Mouse (Mus musculus): ENCODE results near the gene Tmem205. TPM values are rescaled to one million over a fixed set of nuclear protein-coding genes. Genes with fewer than 3 reads are reported as not detected.

Gene Tmem205
- total and polyA plus RNA-seq, 3 experiments = 65.5 to 129 (median 71.8) TPM

DNA sequence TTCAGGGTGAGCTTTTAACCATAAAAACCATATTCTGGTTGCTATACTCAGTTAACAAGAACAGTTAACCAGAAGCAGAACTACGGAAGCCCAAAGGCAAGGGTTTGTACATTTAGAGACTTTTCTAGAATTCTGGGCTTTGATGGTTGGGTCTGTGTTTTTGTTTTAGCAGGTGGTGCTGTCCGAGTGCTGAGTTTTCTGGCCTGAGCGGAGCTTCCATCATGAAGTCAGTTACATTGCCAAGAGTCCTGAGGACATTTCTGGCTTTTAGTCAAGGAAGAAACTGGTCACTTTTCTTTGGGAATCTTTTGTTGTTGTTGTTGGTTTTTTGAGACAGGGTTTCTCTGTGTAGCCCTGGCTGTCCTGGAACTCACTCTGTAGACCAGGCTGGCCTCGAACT, 23.3 kb downstream of the Tmem205 start:
- intact Hi-C loops (cut with DNase I) = no loop called here
- WGBS = 70% methylated on average over 4 of the region's 4 CpGs
- no peaks in the 10 kb centered on the region for H3K79me2 ChIP-seq (replicated peaks; ENCODE audit: control insufficient read depth, insufficient read depth, low read length)
- H3K9ac ChIP-seq (ENCODE audit: low read depth, low read length) = no peak overlapping the region
- no peak for DNase-seq
- peaks cover 1% of the 10 kb centered on the region for H3K4me1 ChIP-seq (ENCODE audit: control insufficient read depth, insufficient read depth, low read length)
- TF ChIP-seq EP300 (IDR thresholded peaks at IDR 0.05; ENCODE audit: insufficient read depth, low read depth, low read length) (no peak), CTCF (IDR thresholded peaks at IDR 0.05) (no peak), POLR2A (IDR thresholded peaks at IDR 0.05; ENCODE audit: insufficient read depth, low read depth, low read length) (no peak)
- no peak overlapping the region for H3K27ac ChIP-seq
- no peak overlapping the region for H3K4me3 ChIP-seq
- H3K27me3 ChIP-seq (ENCODE audit: control insufficient read depth, insufficient read depth, low read length) = no peaks in the 10 kb centered on the region
- H3K36me3 ChIP-seq (ENCODE audit: control insufficient read depth, insufficient read depth, low read length) = no peaks in the 10 kb centered on the region

DNA sequence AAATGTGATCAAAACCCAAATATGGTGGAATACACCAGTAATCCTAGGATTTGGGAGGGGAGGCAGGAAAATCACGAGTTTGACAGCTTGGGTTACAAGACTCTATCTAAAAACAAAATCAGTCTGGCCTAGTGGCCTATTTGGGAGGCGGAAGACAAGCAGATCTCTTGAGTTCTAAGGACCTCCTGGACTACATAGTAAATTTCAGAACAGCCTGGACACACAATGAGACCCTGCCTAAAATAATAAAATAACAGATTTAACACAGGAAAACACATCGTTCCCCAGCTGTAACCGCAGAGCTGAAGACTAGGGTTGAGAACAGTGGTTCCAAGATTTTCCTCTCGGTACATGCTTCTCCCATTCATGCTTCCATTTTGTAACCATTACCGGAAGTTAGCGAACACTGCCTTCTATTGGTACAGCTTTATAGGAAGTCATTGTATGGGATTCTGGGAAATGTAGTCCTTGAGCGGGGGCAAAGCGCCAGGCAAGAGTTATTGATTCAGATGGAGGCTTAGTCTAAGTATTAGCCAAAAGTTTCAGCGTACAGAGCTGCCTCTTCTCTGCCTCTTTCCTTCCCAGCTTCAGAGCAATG, 26.0 kb downstream of the Tmem205 start:
- 11% methylated on average over 10 of the region's 10 CpGs for WGBS
- no peak overlapping the region for H3K9ac ChIP-seq (ENCODE audit: low read depth, low read length)
- peak; percentile 57; the same call in 1 of the 2 replicates for TF ChIP-seq POLR2A (IDR thresholded peaks at IDR 0.05; ENCODE audit: insufficient read depth, low read depth, low read length)
- TF ChIP-seq CTCF (IDR thresholded peaks at IDR 0.05) = peak; percentile 69
- no peak for TF ChIP-seq EP300 (IDR thresholded peaks at IDR 0.05; ENCODE audit: insufficient read depth, low read depth, low read length)
- no peaks in the 10 kb centered on the region for H3K79me2 ChIP-seq (replicated peaks; ENCODE audit: control insufficient read depth, insufficient read depth, low read length)
- H3K27ac ChIP-seq = no peak overlapping the region
- H3K4me1 ChIP-seq (ENCODE audit: control insufficient read depth, insufficient read depth, low read length) = peaks cover 1% of the 10 kb centered on the region
- no peaks in the 10 kb centered on the region for H3K36me3 ChIP-seq (ENCODE audit: control insufficient read depth, insufficient read depth, low read length)
- no peaks in the 10 kb centered on the region for H3K27me3 ChIP-seq (ENCODE audit: control insufficient read depth, insufficient read depth, low read length)
- peak; percentile 62 to 68 for DNase-seq
- intact Hi-C loops (cut with DNase I) = no loop called here
- H3K4me3 ChIP-seq = peak overlapping the region; percentile 51

DNA sequence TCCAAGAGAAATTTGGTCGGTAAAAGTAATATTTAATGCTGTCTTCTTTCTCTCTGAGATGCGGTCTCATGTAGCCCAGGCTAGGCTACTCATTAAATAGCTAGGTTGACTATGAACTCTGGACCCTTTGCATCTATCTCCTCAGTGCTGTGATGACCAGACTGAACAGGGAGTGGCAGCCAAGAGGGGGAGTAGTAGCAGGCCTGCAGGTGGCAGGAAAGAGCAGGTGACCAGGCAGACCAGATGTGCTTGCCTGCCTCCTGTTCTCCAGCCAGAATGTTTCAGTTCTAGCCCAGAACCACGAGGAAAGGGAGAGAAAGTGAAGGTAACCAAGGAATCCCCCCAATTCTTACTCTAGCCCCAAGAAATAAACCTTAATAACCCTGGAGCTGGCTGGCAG, 38.1 kb downstream of the Tmem205 start:
- DNase-seq = no peak
- no peaks in the 10 kb centered on the region for H3K36me3 ChIP-seq (ENCODE audit: control insufficient read depth, insufficient read depth, low read length)
- 64% methylated on average over 3 of the region's 3 CpGs for WGBS
- H3K27me3 ChIP-seq (ENCODE audit: control insufficient read depth, insufficient read depth, low read length) = no peaks in the 10 kb centered on the region
- TF ChIP-seq CTCF (IDR thresholded peaks at IDR 0.05) = peak; percentile 53
- no peak for TF ChIP-seq EP300 (IDR thresholded peaks at IDR 0.05; ENCODE audit: insufficient read depth, low read depth, low read length)
- no peak overlapping the region for H3K9ac ChIP-seq (ENCODE audit: low read depth, low read length)
- no peaks in the 10 kb centered on the region for H3K4me1 ChIP-seq (ENCODE audit: control insufficient read depth, insufficient read depth, low read length)
- intact Hi-C loops (cut with DNase I) = no loop called here
- H3K4me3 ChIP-seq = no peak overlapping the region
- no peak overlapping the region for H3K27ac ChIP-seq
- H3K79me2 ChIP-seq (replicated peaks; ENCODE audit: control insufficient read depth, insufficient read depth, low read length) = no peaks in the 10 kb centered on the region

DNA sequence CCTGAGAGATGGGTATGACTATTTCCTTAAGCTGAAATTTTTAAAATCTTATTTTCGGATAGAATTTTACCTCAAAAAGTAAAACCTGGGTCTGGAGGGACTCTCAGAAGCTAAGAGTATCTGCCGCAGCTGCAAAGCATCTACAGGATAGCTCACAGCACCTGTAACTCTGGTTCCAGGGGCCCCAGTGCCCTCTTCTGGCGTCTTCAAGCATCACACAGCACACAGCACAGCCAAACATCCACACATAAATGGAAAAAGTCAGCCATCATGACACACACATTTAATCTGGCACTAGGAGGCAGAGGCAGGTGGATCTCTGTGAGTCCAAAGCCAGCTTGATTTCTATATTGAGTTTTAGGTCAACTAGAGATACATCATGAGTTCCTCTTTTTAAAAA, 50.8 kb downstream of the Tmem205 start:
- TF ChIP-seq POLR2A (IDR thresholded peaks at IDR 0.05; ENCODE audit: insufficient read depth, low read depth, low read length) (no peak), EP300 (IDR thresholded peaks at IDR 0.05; ENCODE audit: insufficient read depth, low read depth, low read length) (no peak), CTCF (IDR thresholded peaks at IDR 0.05) (peak; percentile 41)
- H3K27me3 ChIP-seq (ENCODE audit: control insufficient read depth, insufficient read depth, low read length) = no peaks in the 10 kb centered on the region
- H3K36me3 ChIP-seq (ENCODE audit: control insufficient read depth, insufficient read depth, low read length) = no peaks in the 10 kb centered on the region
- 57% methylated on average over 3 of the region's 3 CpGs for WGBS
- no peaks in the 10 kb centered on the region for H3K4me1 ChIP-seq (ENCODE audit: control insufficient read depth, insufficient read depth, low read length)
- no peaks in the 10 kb centered on the region for H3K79me2 ChIP-seq (replicated peaks; ENCODE audit: control insufficient read depth, insufficient read depth, low read length)
- no peak overlapping the region for H3K27ac ChIP-seq
- H3K4me3 ChIP-seq = no peak overlapping the region
- intact Hi-C loops (cut with DNase I) = loop anchor here (10.0 kb wide), 1 partner anchor 52 kb away; no protein-coding TSS in a partner anchor
- no peak for DNase-seq
- no peak overlapping the region for H3K9ac ChIP-seq (ENCODE audit: low read depth, low read length)

DNA sequence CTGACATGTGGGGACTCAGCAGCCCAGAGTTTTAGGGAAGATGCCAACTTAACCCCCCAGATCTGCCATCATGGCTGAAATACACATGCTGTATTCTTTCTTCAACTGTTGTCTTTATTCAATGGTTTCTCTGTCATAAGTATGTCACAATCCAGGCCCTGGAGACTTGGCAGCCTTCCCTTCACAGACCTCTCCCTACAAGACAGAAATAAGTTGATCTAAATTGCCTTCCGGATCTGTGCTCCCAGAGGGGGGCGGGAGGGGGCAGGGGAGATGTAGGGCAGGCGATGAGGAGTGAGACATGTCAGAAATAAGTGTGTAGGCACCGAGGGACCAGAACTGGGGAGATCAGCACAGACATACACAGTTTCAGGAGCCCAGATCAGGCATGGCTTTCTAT, 55.2 kb downstream of the Tmem205 start:
- no peak for DNase-seq
- no peak for TF ChIP-seq POLR2A (IDR thresholded peaks at IDR 0.05; ENCODE audit: insufficient read depth, low read depth, low read length)
- TF ChIP-seq CTCF (IDR thresholded peaks at IDR 0.05) = no peak
- TF ChIP-seq EP300 (IDR thresholded peaks at IDR 0.05; ENCODE audit: insufficient read depth, low read depth, low read length) = no peak
- H3K27me3 ChIP-seq (ENCODE audit: control insufficient read depth, insufficient read depth, low read length) = no peaks in the 10 kb centered on the region
- no peak overlapping the region for H3K9ac ChIP-seq (ENCODE audit: low read depth, low read length)
- no peaks in the 10 kb centered on the region for H3K79me2 ChIP-seq (replicated peaks; ENCODE audit: control insufficient read depth, insufficient read depth, low read length)
- no peak overlapping the region for H3K4me3 ChIP-seq
- no peak overlapping the region for H3K27ac ChIP-seq
- 30% methylated on average over 4 of the region's 4 CpGs for WGBS
- H3K36me3 ChIP-seq (ENCODE audit: control insufficient read depth, insufficient read depth, low read length) = no peaks in the 10 kb centered on the region
- intact Hi-C loops (cut with DNase I) = loop anchor here (5.0 to 10.0 kb wide), 2 partner anchors 47 to 180 kb away; no protein-coding TSS in a partner anchor
- peaks cover 3% of the 10 kb centered on the region; the same call in 1 of the 2 replicates for H3K4me1 ChIP-seq (ENCODE audit: control insufficient read depth, insufficient read depth, low read length)

Other genes with a start within 250 kb of the Tmem205 start
- gene Ldlr, start 204.1 kb downstream of the Tmem205 start, total RNA-seq (2021) = 1 to 10 TPM; 3.4 to 4.2 TPM
- 7.2 and 10.2 TPM in 2 replicates for gene Ldlr, start 204.1 kb downstream of the Tmem205 start, polyA plus RNA-seq (2012; rRNA removed)
- 1 to 10 TPM; 5.1 to 6.8 TPM for gene Spc24, start 167.3 kb downstream of the Tmem205 start, total RNA-seq (2021)
- 6.0 and 6.2 TPM in 2 replicates for gene Spc24, start 167.3 kb downstream of the Tmem205 start, polyA plus RNA-seq (2012; rRNA removed)
- gene Kank2, start 128.8 kb downstream of the Tmem205 start, total RNA-seq (2021) = 10 to 100 TPM; 57.3 to 62.9 TPM
- gene Kank2, start 128.8 kb downstream of the Tmem205 start, polyA plus RNA-seq (2012; rRNA removed) = 45.3 and 52.7 TPM in 2 replicates
- gene Angptl8, start 92.0 kb downstream of the Tmem205 start, total RNA-seq (2021) = not detected
- 0.41 and 2.4 TPM in 2 replicates for gene Angptl8, start 92.0 kb downstream of the Tmem205 start, polyA plus RNA-seq (2012; rRNA removed)
- 10 to 100 TPM; 25.9 to 33.8 TPM for gene Dock6, start 74.9 kb downstream of the Tmem205 start, total RNA-seq (2021)
- gene Dock6, start 74.9 kb downstream of the Tmem205 start, polyA plus RNA-seq (2012; rRNA removed) = 87.9 and 92.7 TPM in 2 replicates
- gene Rab3d, start 9.4 kb downstream of the Tmem205 start, total RNA-seq (2021) = 10 to 100 TPM; 12.4 to 13.5 TPM
- gene Rab3d, start 9.4 kb downstream of the Tmem205 start, polyA plus RNA-seq (2012; rRNA removed) = 22.8 and 27.6 TPM in 2 replicates
- gene Ccdc159, start 85 bp downstream of the Tmem205 start, total RNA-seq (2021) = 1 to 10 TPM; 3.0 to 3.4 TPM
- gene Ccdc159, start 85 bp downstream of the Tmem205 start, polyA plus RNA-seq (2012; rRNA removed) = 4.9 and 6.6 TPM in 2 replicates
- 1 to 10 TPM; 2.5 to 2.6 TPM for gene Plppr2, start 9.5 kb upstream of the Tmem205 start, total RNA-seq (2021)
- gene Plppr2, start 9.5 kb upstream of the Tmem205 start, polyA plus RNA-seq (2012; rRNA removed) = 5.3 and 7.5 TPM in 2 replicates
- gene Swsap1, start 28.2 kb upstream of the Tmem205 start, total RNA-seq (2021) = 1 to 10 TPM; 6.5 to 7.4 TPM
- gene Swsap1, start 28.2 kb upstream of the Tmem205 start, polyA plus RNA-seq (2012; rRNA removed) = 4.6 and 6.2 TPM in 2 replicates
- 1 to 10 TPM; 1.1 to 1.4 TPM for gene Epor, start 36.0 kb upstream of the Tmem205 start, total RNA-seq (2021)
- 2.1 and 2.5 TPM in 2 replicates for gene Epor, start 36.0 kb upstream of the Tmem205 start, polyA plus RNA-seq (2012; rRNA removed)
- gene Rgl3, start 61.9 kb upstream of the Tmem205 start, total RNA-seq (2021) = 1 to 10 TPM; 4.2 to 4.8 TPM
- 12.7 and 13.9 TPM in 2 replicates for gene Rgl3, start 61.9 kb upstream of the Tmem205 start, polyA plus RNA-seq (2012; rRNA removed)
- under 1 TPM in 1 of 2 experiments, not detected in 1; 0.09 TPM for gene Ccdc151, start 75.1 kb upstream of the Tmem205 start, total RNA-seq (2021)
- 0.21 TPM in 1 of 2 replicates, not detected in the other for gene Ccdc151, start 75.1 kb upstream of the Tmem205 start, polyA plus RNA-seq (2012; rRNA removed)
- 10 to 100 TPM; 61.5 to 67.5 TPM for gene Prkcsh, start 75.2 kb upstream of the Tmem205 start, total RNA-seq (2021)
- gene Prkcsh, start 75.2 kb upstream of the Tmem205 start, polyA plus RNA-seq (2012; rRNA removed) = 42.5 and 46.2 TPM in 2 replicates
- gene Elavl3, start 124.5 kb upstream of the Tmem205 start, total RNA-seq (2021) = under 1 TPM; 0.08 to 0.09 TPM
- gene Elavl3, start 124.5 kb upstream of the Tmem205 start, polyA plus RNA-seq (2012; rRNA removed) = 0.09 and 0.10 TPM in 2 replicates
- under 1 TPM in 1 of 2 experiments, not detected in 1; 0.52 TPM for gene Gm49318, start 143.7 kb upstream of the Tmem205 start, total RNA-seq (2021)
- gene Gm49318, start 143.7 kb upstream of the Tmem205 start, polyA plus RNA-seq (2012; rRNA removed) = not detected in 2 replicates
- 1 to 10 TPM; 3.8 to 4.7 TPM for gene Zfp653, start 143.8 kb upstream of the Tmem205 start, total RNA-seq (2021)
- 8.7 and 9.5 TPM in 2 replicates for gene Zfp653, start 143.8 kb upstream of the Tmem205 start, polyA plus RNA-seq (2012; rRNA removed)
- gene Ecsit, start 157.9 kb upstream of the Tmem205 start, total RNA-seq (2021) = 100 to 1,000 TPM in 1 of 2 experiments, 10 to 100 TPM in 1; 92.5 to 106 TPM
- 166 and 169 TPM in 2 replicates for gene Ecsit, start 157.9 kb upstream of the Tmem205 start, polyA plus RNA-seq (2012; rRNA removed)
- gene Cnn1, start 171.7 kb upstream of the Tmem205 start, total RNA-seq (2021) = 1 to 10 TPM; 8.4 to 8.6 TPM
- gene Cnn1, start 171.7 kb upstream of the Tmem205 start, polyA plus RNA-seq (2012; rRNA removed) = 15.4 and 26.5 TPM in 2 replicates
- gene Elof1, start 189.6 kb upstream of the Tmem205 start, total RNA-seq (2021) = 10 to 100 TPM; 34.6 to 42.6 TPM
- 62.6 and 67.0 TPM in 2 replicates for gene Elof1, start 189.6 kb upstream of the Tmem205 start, polyA plus RNA-seq (2012; rRNA removed)
- gene Acp5, start 208.2 kb upstream of the Tmem205 start, total RNA-seq (2021) = 1 to 10 TPM; 1.6 to 2.4 TPM
- 7.7 and 20.8 TPM in 2 replicates for gene Acp5, start 208.2 kb upstream of the Tmem205 start, polyA plus RNA-seq (2012; rRNA removed)
- gene Pigyl, start 229.3 kb upstream of the Tmem205 start, total RNA-seq (2021) = 10 to 100 TPM; 42.9 to 56.5 TPM
- 54.5 and 55.4 TPM in 2 replicates for gene Pigyl, start 229.3 kb upstream of the Tmem205 start, polyA plus RNA-seq (2012; rRNA removed)